Mouse (Mus musculus) MEL (cell line): ENCODE measurements at regions not wholly inside any gene's neighbourhood (a gene's known extent, or its start where the extent isn't known, plus 50 kb on each side); places are given as distances from the start of the nearest gene placed in this dataset.

ENCODE experiments used
- DNase-seq: peaks from one replicate; pipeline ENCODE4 v3.0.0; 2011; ENCODE audit warnings: low read depth, low spot score
- H3K27ac ChIP-seq: 2 replicates; pipeline ENCODE4 v1.5.1; 2012; ENCODE audit warnings: low read depth, mild to moderate bottlenecking, control low read depth, low read length, moderate library complexity; ENCODE audit not compliant: control insufficient read depth
- H3K27me3 ChIP-seq, 2 experiments: fragments of 150-350 bp in 1 of 2; sonication (generic) in 1 of 2; 2 replicates each; pipeline ENCODE4 v1.6.1; 2012; ENCODE audit warnings: low read length in 2 of 2, mild to moderate bottlenecking in 2 of 2, improper control_type of control experiment in 1 of 2, moderate library complexity in 1 of 2; ENCODE audit not compliant: insufficient read depth in 2 of 2, control insufficient read depth in 1 of 2
- H3K36me3 ChIP-seq, 2 experiments: 2 replicates each; pipeline ENCODE4 v1.6.1; 2012 to 2014; ENCODE audit warnings: low read length in 2 of 2, improper control_type of control experiment in 1 of 2, inconsistent platforms in 1 of 2, mild to moderate bottlenecking in 1 of 2; ENCODE audit not compliant: insufficient read depth in 2 of 2, control insufficient read depth in 1 of 2
- H3K4me1 ChIP-seq, 2 experiments: fragments of 150-350 bp in 1 of 2; sonication (generic) in 1 of 2; 2 replicates each; pipeline ENCODE4 v1.6.1; 2012; ENCODE audit warnings: low read length in 2 of 2, improper control_type of control experiment in 1 of 2, mild to moderate bottlenecking in 1 of 2; ENCODE audit not compliant: insufficient read depth in 2 of 2, control insufficient read depth in 1 of 2
- H3K4me3 ChIP-seq, 2 experiments: fragments of 150-350 bp in 1 of 2; sonication (generic) in 1 of 2; 2 replicates each; pipeline ENCODE4 v1.5.1; 2012; ENCODE audit warnings: low read depth in 2 of 2, low read length in 2 of 2, mild to moderate bottlenecking in 2 of 2, moderate library complexity in 2 of 2, control low read depth in 1 of 2, improper control_type of control experiment in 1 of 2; ENCODE audit not compliant: control insufficient read depth in 1 of 2, insufficient read depth in 1 of 2
- H3K79me2 ChIP-seq: 2 replicates; pipeline ENCODE4 v1.6.1; 2012; ENCODE audit warnings: mild to moderate bottlenecking, low read length, moderate library complexity; ENCODE audit not compliant: control insufficient read depth, poor library complexity, insufficient read depth
- H3K9ac ChIP-seq: 2 replicates; pipeline ENCODE4 v1.6.1; 2012; ENCODE audit warnings: low read depth, mild to moderate bottlenecking, control low read depth, low read length, moderate library complexity; ENCODE audit not compliant: control insufficient read depth, poor library complexity, severe bottlenecking
- H3K9me3 ChIP-seq: fragments of 150-350 bp; sonication (generic); replicated peaks from 2 replicates; pipeline ENCODE4 v1.6.1; 2012; ENCODE audit warnings: mild to moderate bottlenecking, low read length, improper control_type of control experiment, moderate library complexity; ENCODE audit not compliant: insufficient read depth
- BHLHE40 ChIP-seq: IDR thresholded peaks from 2 replicates; pipeline ENCODE4 v1.6.1; 2012; ENCODE audit warnings: low read depth, mild to moderate bottlenecking, inconsistent platforms, low read length, improper control_type of control experiment, borderline replicate concordance
- CHD2 ChIP-seq: IDR thresholded peaks from 2 replicates; pipeline ENCODE4 v1.6.1; 2011; ENCODE audit warnings: low read length, improper control_type of control experiment
- ELF1 ChIP-seq: IDR thresholded peaks from 2 replicates; pipeline ENCODE4 v1.6.1; 2014; ENCODE audit warnings: low read depth, mild to moderate bottlenecking, inconsistent platforms, low read length, improper control_type of control experiment, moderate library complexity
- EP300 ChIP-seq, 2 experiments: IDR thresholded peaks; 2 replicates each; pipeline ENCODE4 v1.6.1; 2011; ENCODE audit warnings: improper control_type of control experiment in 2 of 2, low read length in 2 of 2, low read depth in 1 of 2, mild to moderate bottlenecking in 1 of 2
- ETS1 ChIP-seq: IDR thresholded peaks from 2 replicates; pipeline ENCODE4 v1.6.1; 2012; ENCODE audit warnings: low read depth, mild to moderate bottlenecking, inconsistent platforms, low read length, improper control_type of control experiment, moderate library complexity
- GABPA ChIP-seq: IDR thresholded peaks from 2 replicates; pipeline ENCODE4 v1.6.1; 2012; ENCODE audit warnings: low read depth, mild to moderate bottlenecking, inconsistent platforms, low read length, improper control_type of control experiment, moderate library complexity
- HCFC1 ChIP-seq: IDR thresholded peaks from 2 replicates; pipeline ENCODE4 v1.6.1; 2012; ENCODE audit warnings: low read depth, mild to moderate bottlenecking, inconsistent platforms, low read length, improper control_type of control experiment, moderate library complexity
- MAX ChIP-seq: IDR thresholded peaks from 2 replicates; pipeline ENCODE4 v1.6.1; 2011; ENCODE audit warnings: low read length, improper control_type of control experiment
- MYB ChIP-seq: IDR thresholded peaks from 2 replicates; pipeline ENCODE4 v1.6.1; 2011; ENCODE audit warnings: mild to moderate bottlenecking, low read depth, low read length, improper control_type of control experiment
- MYC ChIP-seq: IDR thresholded peaks from 2 replicates; pipeline ENCODE4 v1.6.1; 2011; ENCODE audit warnings: low read depth, mild to moderate bottlenecking, low read length, improper control_type of control experiment, moderate library complexity
- NRF1 ChIP-seq: IDR thresholded peaks from 2 replicates; pipeline ENCODE4 v1.6.1; 2014; ENCODE audit warnings: low read depth, mild to moderate bottlenecking, inconsistent platforms, low read length, improper control_type of control experiment, moderate library complexity; ENCODE audit not compliant: poor library complexity, insufficient read depth, severe bottlenecking
- POLR2A ChIP-seq, 2 experiments: IDR thresholded peaks; 2 replicates each; pipeline ENCODE4 v1.6.1; 2011 to 2012; ENCODE audit warnings: low read length in 2 of 2, mild to moderate bottlenecking in 2 of 2, control low read depth in 1 of 2, improper control_type of control experiment in 1 of 2, low read depth in 1 of 2, moderate library complexity in 1 of 2; ENCODE audit not compliant: control insufficient read depth in 1 of 2, insufficient read depth in 1 of 2, poor library complexity in 1 of 2
- POLR2AphosphoS2 ChIP-seq: IDR thresholded peaks from 2 replicates; pipeline ENCODE4 v1.6.1; 2011; ENCODE audit warnings: low read length, improper control_type of control experiment
- RAD21 ChIP-seq: IDR thresholded peaks from 2 replicates; pipeline ENCODE4 v1.6.1; 2011; ENCODE audit warnings: mild to moderate bottlenecking, low read depth, low read length, improper control_type of control experiment
- RCOR1 ChIP-seq: IDR thresholded peaks from 2 replicates; pipeline ENCODE4 v1.6.1; 2012; ENCODE audit warnings: low read depth, mild to moderate bottlenecking, inconsistent platforms, low read length, improper control_type of control experiment
- SIN3A ChIP-seq: IDR thresholded peaks from 2 replicates; pipeline ENCODE4 v1.6.1; 2012; ENCODE audit warnings: low read length, improper control_type of control experiment, inconsistent platforms
- SMC3 ChIP-seq: IDR thresholded peaks from 2 replicates; pipeline ENCODE4 v1.6.1; 2011; ENCODE audit warnings: low read depth, low read length, improper control_type of control experiment
- TBP ChIP-seq: IDR thresholded peaks from 2 replicates; pipeline ENCODE4 v1.8.0; 2011; ENCODE audit warnings: low read depth, low read length, improper control_type of control experiment
- TCF12 ChIP-seq: IDR thresholded peaks from 2 replicates; pipeline ENCODE4 v1.6.1; 2014; ENCODE audit warnings: low read depth, mild to moderate bottlenecking, inconsistent platforms, low read length, improper control_type of control experiment, moderate library complexity
- UBTF ChIP-seq: IDR thresholded peaks from 2 replicates; pipeline ENCODE4 v1.6.1; 2012; ENCODE audit warnings: low read depth, mild to moderate bottlenecking, inconsistent platforms, low read length, improper control_type of control experiment, moderate library complexity, borderline replicate concordance; ENCODE audit not compliant: insufficient read depth
- USF1 ChIP-seq: IDR thresholded peaks from 2 replicates; pipeline ENCODE4 v1.6.1; 2014; ENCODE audit warnings: low read depth, mild to moderate bottlenecking, inconsistent platforms, low read length, improper control_type of control experiment, moderate library complexity
- ZKSCAN1 ChIP-seq: IDR thresholded peaks from 2 replicates; pipeline ENCODE4 v1.6.1; 2012; ENCODE audit warnings: low read depth, mild to moderate bottlenecking, inconsistent platforms, low read length, improper control_type of control experiment, moderate library complexity
- ZMIZ1 ChIP-seq: IDR thresholded peaks from 2 replicates; pipeline ENCODE4 v1.6.1; 2012; ENCODE audit warnings: low read depth, mild to moderate bottlenecking, inconsistent platforms, low read length, improper control_type of control experiment, moderate library complexity
- ZNF384 ChIP-seq: IDR thresholded peaks from 2 replicates; pipeline ENCODE4 v1.6.1; 2012; ENCODE audit warnings: low read depth, mild to moderate bottlenecking, inconsistent platforms, low read length, improper control_type of control experiment

GRCm38 (mm10) chr3:20825661-20826334 is 458.8 kb upstream of the Agtr1b start (continued):
- no peak for TF ChIP-seq ZMIZ1
- peak; percentile 69 for TF ChIP-seq EP300 (IDR thresholded peaks at IDR 0.05; ENCODE audit: low read depth in 1 of 2, low read length in 2 of 2)

- Histone ChIP-seq H3K36me3 (peaks cover 0 to 13% of the 10 kb centered on the region in 2 experiments; a peak in 2 of 4 replicates), H3K9me3 (no peaks in the 10 kb centered on the region), H3K4me3 (no peak overlapping the region), H3K27me3 (no peaks in the 10 kb centered on the region), H3K79me2 (no peaks in the 10 kb centered on the region), H3K9ac (no peak overlapping the region), H3K4me1 (no peaks in the 10 kb centered on the region; a peak in 1 of 4 replicates), H3K27ac (no peak overlapping the region)
- DNase-seq: no peak
- TF ChIP-seq POLR2A (IDR thresholded peaks at IDR 0.05; ENCODE audit: control insufficient read depth in 1 of 2, insufficient read depth in 1 of 2, low read depth in 1 of 2, low read length in 2 of 2, poor library complexity in 1 of 2) (no peak), BHLHE40 (no peak), NRF1 (no peak), TBP (no peak), RAD21 (no peak), MYC (no peak), ZNF384 (no peak), UBTF (no peak), CHD2 (no peak)
- TF ChIP-seq, all 39 proteins: peak for 0
Observed at GRCm38 (mm10) chr3:20822226-20822625, 455.2 kb upstream of the Agtr1b start.

- H3K9me3 ChIP-seq: no peaks in the 10 kb centered on the region
- peaks cover 0 to 8% of the 10 kb centered on the region in 2 experiments; a peak in 2 of 4 replicates for H3K36me3 ChIP-seq
- TF ChIP-seq MYB (no peak), MAX (no peak), HCFC1 (no peak), ZKSCAN1 (no peak), USF1 (no peak), EP300 (IDR thresholded peaks at IDR 0.05; ENCODE audit: low read depth in 1 of 2, low read length in 2 of 2) (no peak), POLR2A (IDR thresholded peaks at IDR 0.05; ENCODE audit: control insufficient read depth in 1 of 2, insufficient read depth in 1 of 2, low read depth in 1 of 2, low read length in 2 of 2, poor library complexity in 1 of 2) (no peak), ELF1 (no peak), SMC3 (no peak), CHD2 (no peak), TCF12 (no peak), POLR2AphosphoS2 (no peak), RAD21 (no peak), GABPA (no peak), SIN3A (no peak), RCOR1 (no peak), ETS1 (no peak)
- H3K27ac ChIP-seq: no peak overlapping the region
- DNase-seq: no peak
- H3K4me3 ChIP-seq: no peak overlapping the region
- H3K4me1 ChIP-seq: no peaks in the 10 kb centered on the region; a peak in 1 of 4 replicates
- no peak overlapping the region for H3K9ac ChIP-seq
- H3K79me2 ChIP-seq: no peaks in the 10 kb centered on the region
- no peaks in the 10 kb centered on the region for H3K27me3 ChIP-seq
Observed at GRCm38 (mm10) chr3:20821712-20822111, 454.7 kb upstream of the Agtr1b start.
